Mouse (Mus musculus) lung, postnatal 4 days (tissue): ENCODE results near the gene Anln.
"Not testable (repeated sequence)": the region's sequence is repeated elsewhere in the genome, so short reads cannot be mapped to it uniquely, and the experiment has no call there.

ENCODE experiments used
- DNase-seq, 2 experiments: peaks; one replicate each; pipeline ENCODE4 v3.0.0; 2021

Gene Anln

DNA sequence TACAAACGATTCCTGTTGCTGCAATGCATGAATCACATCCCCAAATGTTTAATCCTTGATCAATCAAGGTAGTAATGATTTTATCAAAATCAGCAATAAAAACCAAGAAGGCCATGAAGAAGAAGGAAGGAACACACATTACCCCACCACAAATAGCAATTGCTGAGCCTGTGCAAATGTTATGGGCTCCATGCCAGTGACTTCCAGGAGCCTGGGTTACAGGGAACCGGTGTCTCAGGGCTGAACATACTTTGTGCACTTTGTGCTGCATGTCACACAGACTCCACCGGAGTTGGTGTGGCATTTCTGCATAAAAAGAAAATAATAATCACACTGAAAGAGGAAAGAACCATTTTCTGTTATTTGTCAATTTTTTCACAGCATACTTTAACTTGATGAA is 74.9 kb downstream of the Anln start:
- no peak for DNase-seq

DNA sequence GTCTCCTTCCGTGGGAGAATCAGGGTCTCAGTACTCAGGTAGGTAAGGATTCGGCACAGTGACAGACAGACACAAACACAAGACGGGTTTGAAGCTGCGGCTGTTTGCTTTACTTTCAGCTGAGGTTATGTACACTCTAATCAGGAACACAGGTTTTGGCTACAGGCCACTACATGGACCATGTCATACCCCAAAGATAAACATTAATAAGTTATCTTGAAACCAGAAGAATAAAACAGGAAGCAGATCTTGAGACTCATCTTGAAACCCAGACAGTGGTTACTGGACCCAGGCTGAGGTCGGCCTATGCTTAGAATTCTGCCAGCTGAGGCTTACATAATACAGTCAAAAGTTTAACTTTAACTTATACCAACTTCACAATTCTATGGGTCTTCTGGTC is 75.8 kb downstream of the Anln start:
- DNase-seq = peak in 1 of 2 experiments; percentile 26

DNA sequence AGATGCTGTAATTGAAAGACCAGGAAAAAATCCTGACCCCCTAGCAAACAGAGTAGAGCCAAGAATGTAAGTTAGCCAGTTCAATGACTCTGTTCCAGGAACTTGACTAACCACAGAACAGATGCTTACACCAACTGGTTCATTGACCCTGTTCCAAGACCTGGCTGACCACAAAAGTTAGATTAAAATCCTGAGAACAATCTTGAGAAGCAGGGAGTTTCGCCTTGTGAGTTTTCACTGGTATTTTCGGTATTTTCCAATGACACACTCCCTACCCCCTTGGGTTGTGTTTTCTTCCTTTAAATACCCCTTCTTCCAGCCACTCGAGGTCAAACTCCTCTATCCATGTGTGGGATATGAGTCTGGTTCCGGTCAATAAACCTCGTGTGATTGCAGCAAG is 79.3 kb downstream of the Anln start:
- DNase-seq = no peak

DNA sequence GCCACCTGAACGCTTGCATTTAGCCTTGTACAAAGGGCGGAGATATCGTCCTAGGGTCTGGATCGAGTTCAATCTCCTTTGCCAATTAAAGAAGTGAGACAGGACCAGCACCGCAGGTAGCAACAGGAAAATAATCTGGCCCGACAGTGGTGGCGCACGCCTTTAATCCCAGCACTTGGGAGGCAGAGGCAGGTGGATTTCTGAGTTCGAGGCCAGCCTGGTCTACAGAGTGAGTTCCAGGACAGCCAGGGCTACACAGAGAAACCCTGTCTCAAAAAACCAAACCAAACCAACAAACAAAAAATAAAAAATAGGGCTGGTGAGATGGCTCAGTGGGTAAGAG is 81.1 kb downstream of the Anln start:
- not testable (repeated sequence) for DNase-seq

DNA sequence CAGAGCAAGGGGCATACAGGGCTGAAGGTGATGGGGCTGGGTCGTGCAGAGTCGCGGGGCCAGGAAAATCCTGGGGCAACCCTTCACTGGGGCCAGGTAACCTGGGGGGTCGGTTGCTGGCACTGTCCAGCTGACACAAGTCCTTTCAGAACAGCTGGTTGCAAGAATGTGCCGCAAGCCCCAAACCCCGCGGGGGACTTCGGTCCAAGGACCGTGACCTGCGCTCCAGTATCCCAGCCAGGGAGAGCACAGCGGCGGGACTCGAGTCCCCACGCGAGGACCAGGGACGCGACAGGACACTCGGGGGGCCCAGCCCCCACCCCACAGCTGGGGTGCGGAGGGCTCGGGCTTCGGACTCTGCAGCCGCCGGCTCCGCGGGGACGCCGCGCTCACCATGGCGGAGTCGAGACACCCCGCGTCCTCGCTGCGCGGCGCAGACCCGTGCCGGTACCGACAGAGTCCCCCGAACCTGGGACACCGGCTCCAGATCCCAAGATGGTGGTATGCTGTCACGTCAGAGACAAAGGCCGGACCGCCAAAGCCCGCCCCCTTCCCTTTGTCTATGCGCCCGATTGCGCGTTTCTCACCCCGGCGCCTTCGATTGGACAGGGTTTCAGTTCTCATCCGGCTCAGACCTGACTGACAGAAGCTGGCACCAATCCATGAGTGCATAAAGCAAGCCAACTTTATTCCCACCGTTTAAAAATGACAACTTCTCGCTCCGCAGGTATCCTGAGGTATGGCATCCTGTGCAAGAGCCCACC is 81.7 kb downstream of the Anln start, which contains the start of gene Zfp810:
TSS of gene Zfp810 (minus strand) at position 493 of the 764 bp plus-strand sequence.
- peak; percentile 96 for DNase-seq

DNA sequence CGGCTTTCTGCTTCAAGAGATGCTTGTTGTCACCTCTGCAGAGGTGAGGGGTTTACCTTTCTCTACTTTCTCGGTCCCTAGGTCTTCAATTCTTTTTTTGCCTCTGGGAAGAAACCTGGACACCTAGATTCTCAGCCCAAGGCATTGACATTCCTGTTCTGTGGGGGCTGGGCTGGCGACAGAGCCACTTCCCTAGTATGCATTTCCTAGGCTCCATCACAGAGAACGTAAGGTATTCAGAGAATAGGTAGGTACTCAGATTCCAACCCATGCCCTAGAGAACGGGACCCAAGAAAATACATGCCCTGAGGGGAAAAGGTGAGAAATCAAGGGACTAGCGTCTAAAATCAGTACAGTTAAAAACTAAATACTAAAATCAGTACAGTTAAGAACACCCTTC is 82.3 kb downstream of the Anln start:
- DNase-seq = no peak

DNA sequence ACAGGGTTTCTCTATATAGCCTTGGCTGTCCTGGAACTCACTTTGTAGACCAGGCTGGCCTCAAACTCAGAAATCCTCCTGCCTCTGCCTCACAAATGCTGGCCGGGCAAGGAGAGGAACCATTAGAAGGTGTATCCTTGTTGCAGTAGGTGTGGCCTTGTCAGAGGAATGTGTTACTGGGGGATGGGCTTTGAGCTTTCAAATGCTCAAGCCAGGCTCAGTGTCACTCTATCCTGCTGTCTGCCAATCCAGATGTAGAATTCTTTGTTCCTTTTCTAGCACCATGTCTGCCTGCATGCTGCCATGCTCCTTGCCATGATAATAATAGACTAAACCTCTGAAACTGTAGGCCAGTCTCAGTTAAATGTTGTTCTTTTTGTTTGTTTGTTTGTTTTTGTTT is 86.8 kb downstream of the Anln start:
- no peak for DNase-seq
